Mouse (Mus musculus) limb, embryonic 14.5 days (tissue): ENCODE measurements at regions not wholly inside any gene's neighbourhood (a gene's known extent, or its start where the extent isn't known, plus 50 kb on each side); places are given as distances from the start of the nearest gene placed in this dataset.

Source experiments
- ATAC-seq: fragments of 200-750 bp; cut with Nextera tagmentation; 2 replicates; pipeline ENCODE4 v1.8.0; 2017; ENCODE audit warnings: low read depth, moderate number of reproducible peaks, moderate TSS enrichment; ENCODE audit not compliant: low FRiP score
- DNase-seq: peaks from one replicate; pipeline ENCODE4 v3.0.0-alpha.2; 2015; ENCODE audit warnings: low spot score
- H3K27ac ChIP-seq: fragments of 300-500 bp; sonication (generic); replicated peaks from 2 replicates; pipeline ENCODE4 v1.5.1; 2014; ENCODE audit warnings: low read depth, mild to moderate bottlenecking, low read length, moderate library complexity, mixed read lengths
- H3K27me3 ChIP-seq: fragments of 300-500 bp; sonication (generic); 2 replicates; pipeline ENCODE4 v1.6.1; 2014; ENCODE audit warnings: low read length, mixed read lengths; ENCODE audit not compliant: control insufficient read depth, insufficient read depth
- H3K36me3 ChIP-seq: fragments of 300-500 bp; sonication (generic); 2 replicates; pipeline ENCODE4 v1.6.1; 2014; ENCODE audit warnings: mild to moderate bottlenecking, low read length, moderate library complexity, mixed read lengths; ENCODE audit not compliant: control insufficient read depth, insufficient read depth
- H3K4me1 ChIP-seq: fragments of 300-500 bp; sonication (generic); 2 replicates; pipeline ENCODE4 v1.6.1; 2014; ENCODE audit warnings: antibody characterized with exemption, low read length, mixed read lengths; ENCODE audit not compliant: control insufficient read depth, insufficient read depth
- H3K4me2 ChIP-seq: fragments of 300-500 bp; sonication (generic); replicated peaks from 2 replicates; pipeline ENCODE4 v1.6.1; 2014; ENCODE audit warnings: low read depth, mild to moderate bottlenecking, low read length, moderate library complexity; ENCODE audit not compliant: severe bottlenecking
- H3K4me3 ChIP-seq: fragments of 300-500 bp; sonication (generic); replicated peaks from 2 replicates; pipeline ENCODE4 v1.5.1; 2014; ENCODE audit warnings: low read length
- H3K9ac ChIP-seq: fragments of 300-500 bp; sonication (generic); 2 replicates; pipeline ENCODE4 v1.6.1; 2014; ENCODE audit warnings: mild to moderate bottlenecking, low read depth, low read length, moderate library complexity; ENCODE audit not compliant: severe bottlenecking
- H3K9me3 ChIP-seq: fragments of 300-500 bp; sonication (generic); 2 replicates; pipeline ENCODE4 v1.6.1; 2016; ENCODE audit warnings: low read length; ENCODE audit not compliant: control insufficient read depth
- POLR2A ChIP-seq: fragments of 200-500 bp; IDR thresholded peaks from 2 replicates; pipeline ENCODE4 v1.8.0; 2012; ENCODE audit warnings: inconsistent platforms, mild to moderate bottlenecking, moderate library complexity, borderline replicate concordance; ENCODE audit not compliant: insufficient read depth, insufficient read length; ENCODE audit errors: extremely low read depth
- WGBS: fragments of 180-500 bp; shearing (Covaris S2); extraction: QIAGEN DNeasy Blood & Tissue Kit; methylation state at CpG from one replicate; pipeline ENCODE4 v1.1.7; 2014; 5-methylcytosine and 5-hydroxymethylcytosine counted together

DNA sequence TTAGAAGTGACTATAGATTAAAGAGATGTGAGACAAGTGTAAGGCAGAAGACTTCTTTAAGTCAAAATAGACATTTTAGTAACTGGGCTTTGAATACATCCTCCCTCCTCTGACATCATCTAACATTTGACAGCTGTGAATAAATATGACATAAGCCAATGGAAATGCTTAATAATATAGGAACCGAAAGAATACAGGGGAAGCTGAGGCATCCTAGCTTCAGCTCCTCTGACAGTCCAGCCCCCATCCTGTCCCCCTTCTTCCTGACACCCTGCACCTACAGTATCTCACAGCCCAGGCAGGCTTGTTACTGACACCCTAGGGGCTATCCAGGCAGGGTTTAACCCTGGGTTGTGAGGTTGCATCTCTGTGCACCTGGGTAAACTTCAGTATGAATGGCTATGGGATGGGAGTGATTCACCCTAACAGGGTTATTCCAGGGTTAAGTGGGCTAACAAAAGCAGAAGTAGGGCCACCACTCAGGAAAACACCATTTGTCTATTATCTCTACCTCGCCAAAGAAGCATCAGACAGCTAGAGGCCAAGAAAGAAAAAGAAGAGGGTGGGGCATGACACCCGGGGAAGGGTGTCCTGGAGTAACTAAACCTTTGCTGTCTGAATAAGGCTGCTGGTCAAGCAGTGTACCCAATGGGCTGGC is 158.6 kb upstream of the Dyrk2 start:
- no peaks in the 10 kb centered on the region for H3K36me3 ChIP-seq

GRCm38 (mm10) chr10:119027241-119027901 is 157.4 kb upstream of the Dyrk2 start:
- 30% methylated on average over 6 of the region's 6 CpGs for WGBS
- H3K4me1 ChIP-seq, result no peaks in the 10 kb centered on the region
- ATAC-seq, result no peak
- no peak overlapping the region for H3K4me2 ChIP-seq
- no peak for TF ChIP-seq POLR2A
- no peak overlapping the region for H3K9ac ChIP-seq
- no peak for DNase-seq
- no peaks in the 10 kb centered on the region for H3K9me3 ChIP-seq
- H3K36me3 ChIP-seq, result no peaks in the 10 kb centered on the region
- H3K4me3 ChIP-seq, result no peak overlapping the region
- no peaks in the 10 kb centered on the region for H3K27me3 ChIP-seq
- H3K27ac ChIP-seq, result no peak overlapping the region

More for the DNA sequence above, 158.6 kb upstream of the Dyrk2 start:
- DNase-seq, result no peak
- Histone ChIP-seq H3K27ac (no peak overlapping the region), H3K9me3 (no peaks in the 10 kb centered on the region), H3K9ac (no peak overlapping the region), H3K4me2 (no peak overlapping the region), H3K27me3 (no peaks in the 10 kb centered on the region), H3K4me1 (no peaks in the 10 kb centered on the region), H3K4me3 (no peak overlapping the region)
- 64% methylated on average over 3 of the region's 3 CpGs for WGBS
- ATAC-seq, result no peak
- no peak for TF ChIP-seq POLR2A

- Histone ChIP-seq H3K4me2 (no peak overlapping the region), H3K4me1 (no peaks in the 10 kb centered on the region), H3K36me3 (no peaks in the 10 kb centered on the region), H3K27ac (no peak overlapping the region), H3K27me3 (no peaks in the 10 kb centered on the region), H3K4me3 (no peak overlapping the region), H3K9ac (no peak overlapping the region), H3K9me3 (no peaks in the 10 kb centered on the region)
- 65% methylated on average over 4 of the region's 4 CpGs for WGBS
- TF ChIP-seq POLR2A, result no peak
- no peak for DNase-seq
- no peak for ATAC-seq
These were observed 156.3 kb upstream of the Dyrk2 start for GRCm38 (mm10) chr10:119026291-119026690.

DNA sequence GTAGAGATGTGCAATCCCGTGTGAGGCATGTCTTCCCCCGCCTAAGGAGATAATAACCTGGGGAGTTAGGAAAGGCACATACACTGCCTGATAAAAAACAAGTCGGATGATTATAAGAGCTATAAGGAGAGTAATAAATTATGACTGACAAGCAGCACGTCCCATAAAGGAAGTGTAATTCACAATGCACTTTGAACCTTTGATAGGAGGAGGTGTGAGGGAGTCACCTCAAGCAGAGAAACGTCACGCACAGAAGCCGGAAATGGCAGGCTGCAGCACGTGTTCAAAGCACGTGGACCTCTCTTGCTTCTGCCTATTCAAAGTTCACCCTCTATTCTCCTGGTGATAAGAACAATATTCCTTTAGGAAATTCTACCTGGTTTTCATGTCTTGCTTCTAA is 154.4 kb upstream of the Dyrk2 start:
- H3K9ac ChIP-seq, result no peak overlapping the region
- WGBS, result 31% methylated on average over 9 of the region's 9 CpGs
- H3K4me1 ChIP-seq, result no peaks in the 10 kb centered on the region
- ATAC-seq (no peak), DNase-seq (no peak)
- H3K4me2 ChIP-seq, result no peak overlapping the region
- TF ChIP-seq POLR2A, result no peak
- no peak overlapping the region for H3K4me3 ChIP-seq
- H3K27ac ChIP-seq, result no peak overlapping the region
- H3K36me3 ChIP-seq, result no peaks in the 10 kb centered on the region
- H3K27me3 ChIP-seq, result no peaks in the 10 kb centered on the region
- no peaks in the 10 kb centered on the region for H3K9me3 ChIP-seq

GRCm38 (mm10) chr10:119019082-119019481 is 149.1 kb upstream of the Dyrk2 start:
- no peak for DNase-seq
- no peaks in the 10 kb centered on the region for H3K27me3 ChIP-seq
- no peak overlapping the region for H3K4me2 ChIP-seq
- no peak for ATAC-seq
- no peak overlapping the region for H3K4me3 ChIP-seq
- no peaks in the 10 kb centered on the region for H3K36me3 ChIP-seq
- no peaks in the 10 kb centered on the region for H3K4me1 ChIP-seq
- no peak for TF ChIP-seq POLR2A
- no peak overlapping the region for H3K9ac ChIP-seq
- no peaks in the 10 kb centered on the region for H3K9me3 ChIP-seq
- WGBS, result 97% methylated on average over 10 of the region's 10 CpGs
- H3K27ac ChIP-seq, result no peak overlapping the region
